Mouse (Mus musculus) kidney, adult 9 months (tissue): ENCODE measurements around the gene Gja10.

Experiments
- DNase-seq: peaks from one replicate; pipeline ENCODE4 v3.0.0; 2022

The Gja10 gene

DNA sequence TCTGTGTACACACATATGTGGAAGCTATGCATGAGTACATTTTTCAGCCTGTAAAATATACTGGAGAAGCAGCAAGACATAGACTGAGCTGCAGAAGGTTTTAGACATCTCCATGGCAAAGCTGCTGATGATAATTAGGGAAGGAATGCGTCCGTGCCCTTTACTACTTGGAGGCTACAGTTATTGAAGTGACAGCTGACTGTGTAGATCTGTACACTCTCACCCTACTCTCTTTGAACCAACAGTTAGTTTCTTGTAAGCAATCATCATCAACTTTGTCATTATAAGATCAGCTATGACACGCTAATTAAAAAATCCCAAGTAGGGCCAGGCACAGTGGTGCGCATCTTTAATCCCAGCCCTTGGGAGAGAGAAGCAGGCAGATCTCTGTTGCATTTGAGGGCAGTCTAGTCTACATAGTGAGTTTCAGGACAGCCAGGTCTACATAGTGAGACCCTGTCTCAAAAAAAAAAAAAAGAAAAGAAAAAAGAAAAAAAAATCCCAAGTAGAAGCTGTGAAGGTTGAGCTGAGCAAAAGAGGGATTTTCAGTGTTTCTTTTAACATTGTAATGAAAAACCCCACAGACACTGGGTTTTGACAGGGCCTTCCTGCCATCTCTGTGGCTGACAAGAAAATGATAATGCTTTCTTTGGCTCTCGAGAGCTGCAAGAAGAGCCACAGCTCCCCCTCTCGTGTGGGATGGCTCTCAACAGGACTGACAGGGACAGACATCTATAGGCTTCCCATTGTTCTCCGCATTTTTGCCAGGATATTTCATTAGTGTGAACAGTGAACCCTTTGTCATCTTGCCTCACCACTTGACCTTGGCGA is 41.6 kb downstream of the Gja10 start:
- no peak for DNase-seq

DNA sequence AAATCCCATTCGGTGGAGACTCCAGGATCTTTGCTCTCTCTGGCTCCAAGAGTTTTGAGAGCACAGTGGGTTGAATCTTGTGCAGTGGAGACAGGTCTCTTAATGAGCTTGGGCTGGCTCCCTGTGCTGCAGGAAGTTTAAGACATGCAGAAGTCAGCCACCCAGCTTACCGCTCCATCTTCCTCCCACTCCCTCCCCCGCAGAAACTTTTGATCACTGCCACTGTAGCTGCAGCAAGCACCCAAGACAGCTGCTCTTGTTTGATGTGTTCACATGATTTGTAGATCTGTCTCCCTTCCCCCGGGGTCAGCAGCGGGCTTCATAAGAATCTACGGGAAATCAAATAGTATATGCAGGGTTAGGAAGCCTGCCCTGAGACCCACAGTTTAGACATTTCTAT is 42.3 kb downstream of the Gja10 start:
- DNase-seq, result no peak

DNA sequence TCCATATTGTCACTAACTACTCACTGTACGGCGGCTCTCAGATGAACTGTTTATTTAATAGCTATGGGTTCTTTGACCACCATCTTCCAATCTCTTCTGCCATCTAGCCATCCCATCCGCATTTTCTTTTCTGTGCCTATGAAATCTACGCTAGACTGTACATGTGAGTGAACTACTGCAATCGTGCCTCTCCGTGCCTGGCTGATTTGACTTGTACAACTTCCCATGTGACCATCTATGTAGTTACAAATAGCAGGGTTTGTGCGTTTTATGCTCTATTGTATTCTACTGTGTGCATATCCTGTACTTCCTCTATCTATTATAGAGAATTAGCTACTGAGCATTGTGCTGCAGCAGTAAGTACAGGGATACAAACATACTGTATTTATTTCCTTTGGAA is 47.1 kb downstream of the Gja10 start:
- no peak for DNase-seq

DNA sequence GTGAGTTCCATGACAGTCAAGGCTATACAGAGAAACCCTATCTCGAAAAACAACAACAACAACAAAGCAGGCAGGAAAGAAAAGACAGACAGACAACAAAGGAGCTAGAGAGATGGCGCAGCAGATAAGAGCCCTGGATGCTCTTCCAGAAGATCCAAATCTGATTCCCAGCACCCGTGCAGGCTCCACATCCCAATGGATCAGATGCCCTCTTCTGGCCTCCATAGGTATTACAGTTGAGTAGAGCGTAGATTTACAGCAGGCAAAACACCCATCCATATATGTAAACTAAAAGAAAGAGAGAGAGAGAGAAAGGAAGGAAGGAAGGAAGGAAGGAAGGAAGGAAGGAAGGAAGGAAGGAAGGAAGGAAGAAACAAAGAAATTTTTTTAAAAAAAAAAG is 51.2 kb downstream of the Gja10 start:
- peak; percentile 65 for DNase-seq

DNA sequence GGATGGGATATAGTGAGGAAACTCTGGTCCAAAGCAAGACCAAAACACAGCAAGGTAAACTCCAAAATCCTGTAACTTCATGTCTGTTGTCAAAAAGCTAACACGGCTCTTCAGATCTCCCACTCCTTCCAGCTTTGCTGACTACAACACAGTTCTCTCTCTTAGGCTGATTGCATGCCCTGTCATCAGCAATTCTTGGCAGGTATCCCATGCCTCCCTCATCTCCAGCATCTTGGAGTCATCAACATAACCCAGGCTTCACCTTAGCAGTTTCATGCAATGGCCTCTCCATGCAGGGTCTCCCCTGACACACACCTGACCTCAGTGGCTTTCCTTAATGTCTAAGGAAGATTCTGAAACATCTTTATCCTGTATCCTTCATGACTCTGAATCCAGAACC is 53.4 kb downstream of the Gja10 start:
- DNase-seq, result no peak
